ENCODE assay signal across 16 mouse cellular contexts in genomic region chr10:93648598-93649102, GRCm38 (mm10). TPM values are rescaled to one million over a fixed set of nuclear protein-coding genes. Genes with fewer than 3 reads are reported as not detected.
DNase-seq lines count a peak whose midpoint lies in the region; ATAC-seq and TF ChIP-seq lines count a peak whose summit lies in the region.
"Had no signal": no experiment of that assay in that cellular context is flagged by ENCODE, and none has a peak within 500 bp of the region (broad histone marks: within the 10 kb centered on the region; RNA-seq: fewer than 3 reads in every experiment).

No protein-coding gene starts in this region.

- no peak for TF ChIP-seq POLR2A in heart, adult 2 months (IDR thresholded peaks at IDR 0.05; ENCODE audit: insufficient read depth, low read depth, low read length)
- TF ChIP-seq POLR2A in myocyte (IDR thresholded peaks at IDR 0.05; ENCODE audit: insufficient read length, low read depth) = no peak

- WGBS in heart, adult 2 months = 76% methylated on average over 8 of the region's 8 CpGs
- 75% methylated on average over 8 of the region's 8 CpGs for WGBS in liver, embryonic 12.5 days (ENCODE audit: insufficient replicate concordance)
- 81% methylated on average over 8 of the region's 8 CpGs for WGBS in liver, embryonic 11.5 days

- peaks cover 4% of the 10 kb centered on the region for H3K4me1 ChIP-seq in heart, adult 2 months (ENCODE audit: control insufficient read depth, insufficient read depth, low read length)
- peaks cover 25% of the 10 kb centered on the region for H3K4me1 ChIP-seq in liver, embryonic 12.5 days
- peaks cover 8% of the 10 kb centered on the region for H3K4me1 ChIP-seq in liver, embryonic 11.5 days (replicated peaks; ENCODE audit: control insufficient read depth, insufficient read depth, low read length)

- TF ChIP-seq EP300 in heart, adult 2 months (IDR thresholded peaks at IDR 0.05; ENCODE audit: insufficient read depth, low read depth, low read length) = no peak

- DNase-seq in heart, adult 2 months = no peak
- no peak for DNase-seq in heart, postnatal 14 days
- no peak for DNase-seq in liver, embryonic 11.5 days (ENCODE audit: low spot score)
- DNase-seq in R1 (ENCODE audit: low read depth, low spot score) = peak; percentile 15
- DNase-seq in left cerebral cortex, postnatal 36 days (ENCODE audit: low spot score in 2 of 2) = no peak
- DNase-seq: B cell, adult 2 months; cerebellum, adult 11-12 months; cerebellum, postnatal 36 days; gastrocnemius, adult 2 months; kidney, adult 2 months; layer of hippocampus, adult 9-11 months; thymus, postnatal 36 days had no signal

- no peaks in the 10 kb centered on the region for H3K79me2 ChIP-seq in heart, adult 2 months (replicated peaks; ENCODE audit: control insufficient read depth, insufficient read depth, low read length)
- H3K79me2 ChIP-seq in myocyte (ENCODE audit: control insufficient read depth, insufficient read depth) = no peaks in the 10 kb centered on the region

- intact Hi-C loops in heart, adult 2 months (cut with DNase I) = no loop called here
- intact Hi-C loops in heart, postnatal 14 days (cut with DNase I) = no loop called here
- intact Hi-C loops in left cerebral cortex, postnatal 36 days (cut with DNase I) = no loop called here

- no peak for ATAC-seq in liver, embryonic 12.5 days
- no peak for ATAC-seq in liver, embryonic 11.5 days (replicated peaks; ENCODE audit: low FRiP score)
- ATAC-seq: forebrain, embryonic 15.5 days; midbrain, embryonic 16.5 days had no signal

- H3K9me3 ChIP-seq in liver, embryonic 12.5 days (replicated peaks) = no peaks in the 10 kb centered on the region
- no peaks in the 10 kb centered on the region for H3K9me3 ChIP-seq in liver, embryonic 11.5 days (ENCODE audit: control insufficient read depth, low read length)
- H3K9me3 ChIP-seq: forebrain, embryonic 15.5 days had no signal

- no peak for TF ChIP-seq CTCF in heart, adult 2 months (IDR thresholded peaks at IDR 0.05)

- H3K27ac ChIP-seq in heart, adult 2 months = peak overlapping the region; percentile 20; the same call in 1 of the 2 replicates
- peak overlapping the region; percentile 38; the same call in 1 of the 2 replicates for H3K27ac ChIP-seq in liver, embryonic 12.5 days
- no peak overlapping the region for H3K27ac ChIP-seq in liver, embryonic 11.5 days (ENCODE audit: low read depth, low read length)
- H3K27ac ChIP-seq: forebrain, embryonic 15.5 days; gastrocnemius, adult 2 months had no signal

- H3K4me2 ChIP-seq in liver, embryonic 12.5 days = no peak overlapping the region
- no peak overlapping the region for H3K4me2 ChIP-seq in liver, embryonic 11.5 days
- peak overlapping the region; percentile 3 for H3K4me2 ChIP-seq in myocyte (ENCODE audit: low read depth)
- H3K4me2 ChIP-seq: forebrain, embryonic 15.5 days had no signal

- no peak overlapping the region for H3K9ac ChIP-seq in heart, adult 2 months (ENCODE audit: low read depth, low read length)
- H3K9ac ChIP-seq in liver, embryonic 12.5 days = no peak overlapping the region
- H3K9ac ChIP-seq in liver, embryonic 11.5 days (ENCODE audit: low read depth, low read length) = no peak overlapping the region
- H3K9ac ChIP-seq: forebrain, embryonic 15.5 days had no signal

- no peak overlapping the region for H3K4me3 ChIP-seq in heart, adult 2 months
- H3K4me3 ChIP-seq in liver, embryonic 12.5 days = no peak overlapping the region
- no peak overlapping the region for H3K4me3 ChIP-seq in liver, embryonic 11.5 days (ENCODE audit: low read depth, low read length)
- no peak overlapping the region for H3K4me3 ChIP-seq in myocyte
- H3K4me3 ChIP-seq: forebrain, embryonic 15.5 days; gastrocnemius, adult 2 months had no signal

- no peaks in the 10 kb centered on the region for H3K27me3 ChIP-seq in heart, adult 2 months (ENCODE audit: control insufficient read depth, insufficient read depth, low read length)
- peaks cover 17% of the 10 kb centered on the region for H3K27me3 ChIP-seq in liver, embryonic 12.5 days (replicated peaks)
- peaks cover 7% of the 10 kb centered on the region; the same call in 1 of the 2 replicates for H3K27me3 ChIP-seq in liver, embryonic 11.5 days (replicated peaks; ENCODE audit: control insufficient read depth, insufficient read depth, low read length)
- no peaks in the 10 kb centered on the region for H3K27me3 ChIP-seq in myocyte (ENCODE audit: control insufficient read depth, insufficient read depth, insufficient read length)
- H3K27me3 ChIP-seq: forebrain, embryonic 15.5 days had no signal

- H3K36me3 ChIP-seq in heart, adult 2 months (ENCODE audit: control insufficient read depth, insufficient read depth, low read length) = no peaks in the 10 kb centered on the region
- no peaks in the 10 kb centered on the region for H3K36me3 ChIP-seq in liver, embryonic 12.5 days
- H3K36me3 ChIP-seq in liver, embryonic 11.5 days (ENCODE audit: control insufficient read depth, insufficient read depth, low read length) = no peaks in the 10 kb centered on the region
- no peaks in the 10 kb centered on the region for H3K36me3 ChIP-seq in myocyte (ENCODE audit: control insufficient read depth, insufficient read depth)
- H3K36me3 ChIP-seq: forebrain, embryonic 15.5 days had no signal

- H3ac ChIP-seq in myocyte (ENCODE audit: control insufficient read depth, insufficient read length) = no peak overlapping the region

TF ChIP-seq in myocyte, 11 proteins besides CTCF, POLR2A, EP300 and RAD21:
- TF ChIP-seq E2F4 (IDR thresholded peaks at IDR 0.05; ENCODE audit: insufficient read depth) (no peak), USF1 (IDR thresholded peaks at IDR 0.05; ENCODE audit: low read depth) (peak; percentile 6)

RNA-seq across cellular contexts. Expression of gene Ntn4, which starts 8.2 kb away (rescaled TPM):
- 10 to 100 TPM; 14.0 to 14.9 TPM for total RNA-seq in heart, adult 2 months (2021)
- polyA plus RNA-seq in heart, adult 2 months (2012; rRNA removed) = 7.4 and 11.5 TPM in 2 replicates
- 10 to 100 TPM; 18.0 to 18.4 TPM for total RNA-seq in heart, postnatal 14 days (2021)
- 0.17 and 0.26 TPM in 2 replicates for polyA plus RNA-seq in liver, embryonic 12.5 days (2016; fragmentation: Nextera tagmentation; extraction: Ambion mirVana)
- polyA plus RNA-seq in liver, embryonic 11.5 days (2014; fragmentation: Nextera tagmentation; extraction: Ambion mirVana) = 0.56 and 0.60 TPM in 2 replicates
- polyA plus RNA-seq in myocyte (2012; fragmentation: generic; extraction: Trizol) = 3.0 TPM
- total RNA-seq in left cerebral cortex, postnatal 36 days (2021) = 10 to 100 TPM in 1 of 2 experiments, 1 to 10 TPM in 1; 9.6 to 13.2 TPM

RNA-seq across cellular contexts. Expression of gene Snrpf, which starts 59.1 kb away (rescaled TPM):
- 10 to 100 TPM in 1 of 2 experiments, 1 to 10 TPM in 1; 9.6 to 11.3 TPM for total RNA-seq in heart, adult 2 months (2021)
- polyA plus RNA-seq in heart, adult 2 months (2012; rRNA removed) = 17.7 and 20.5 TPM in 2 replicates
- total RNA-seq in heart, postnatal 14 days (2021) = 10 to 100 TPM in 1 of 2 experiments, 1 to 10 TPM in 1; 9.5 to 10.1 TPM
- polyA plus RNA-seq in liver, embryonic 12.5 days (2016; fragmentation: Nextera tagmentation; extraction: Ambion mirVana) = 121 and 128 TPM in 2 replicates
- polyA plus RNA-seq in liver, embryonic 11.5 days (2014; fragmentation: Nextera tagmentation; extraction: Ambion mirVana) = 179 and 199 TPM in 2 replicates
- 156 TPM for polyA plus RNA-seq in myocyte (2012; fragmentation: generic; extraction: Trizol)
- 10 to 100 TPM; 14.9 to 17.3 TPM for total RNA-seq in left cerebral cortex, postnatal 36 days (2021)
